Mouse (Mus musculus) T-cell, adult 66 days (primary cell): ENCODE measurements around the gene 4930452B06Rik. TPM values are rescaled to one million over a fixed set of nuclear protein-coding genes. Genes with fewer than 3 reads are reported as not detected.

Experiments used
- total RNA-seq, 2 experiments: library from RNA; stranded (reverse); gene quantifications; 3 replicates in 1 of 2; 4 replicates in 1 of 2; pipeline ENCODE4 v1.2.4; 2023

The 4930452B06Rik gene
- 1 to 10 TPM in 1 of 2 experiments, not detected in 1; 1.0 TPM for total RNA-seq

GRCm38 (mm10) chr14:8665636-8666411, at the start of gene 4930452B06Rik:
Gene 4930452B06Rik, minus strand, starts transcription at chr14:8666240.

